Mouse (Mus musculus): ENCODE data around the gene Pamr1. TPM values are rescaled to one million over a fixed set of nuclear protein-coding genes. Genes with fewer than 3 reads are reported as not detected.

Pamr1 gene
- polyA plus RNA-seq, 1 experiment from 2014 or later: 61.0 TPM

- Histone ChIP-seq H3K9ac (ENCODE audit: low read length) (no peak overlapping the region), H3K4me2 (ENCODE audit: low read length) (no peak overlapping the region), H3K27ac (ENCODE audit: low read depth) (no peak overlapping the region), H3K27me3 (replicated peaks; ENCODE audit: control insufficient read depth, insufficient read depth, low read length) (no peaks in the 10 kb centered on the region), H3K9me3 (ENCODE audit: control insufficient read depth, low read length) (no peaks in the 10 kb centered on the region), H3K4me3 (ENCODE audit: low read depth, low read length) (no peak overlapping the region), H3K4me1 (replicated peaks; ENCODE audit: control insufficient read depth, insufficient read depth, low read length) (peaks cover 15% of the 10 kb centered on the region), H3K36me3 (ENCODE audit: control insufficient read depth, insufficient read depth, low read length) (no peaks in the 10 kb centered on the region)
- DNase-seq (ENCODE audit: low spot score) (no peak), ATAC-seq (replicated peaks; ENCODE audit: low FRiP score, low TSS enrichment, low read depth) (no peak)
- WGBS: 35% methylated on average over 4 of the region's 4 CpGs
Observed at GRCm38 (mm10) chr2:102541404-102542125, 8.2 kb upstream of the Pamr1 start.

- ATAC-seq (replicated peaks; ENCODE audit: low FRiP score, low TSS enrichment, low read depth) (no peak), DNase-seq (ENCODE audit: low spot score) (no peak)
- H3K4me1 ChIP-seq (replicated peaks; ENCODE audit: control insufficient read depth, insufficient read depth, low read length): peaks cover 13% of the 10 kb centered on the region
- H3K9ac ChIP-seq (ENCODE audit: low read length): no peak overlapping the region
- H3K27me3 ChIP-seq (replicated peaks; ENCODE audit: control insufficient read depth, insufficient read depth, low read length): no peaks in the 10 kb centered on the region
- H3K36me3 ChIP-seq (ENCODE audit: control insufficient read depth, insufficient read depth, low read length): no peaks in the 10 kb centered on the region
- H3K4me3 ChIP-seq (ENCODE audit: low read depth, low read length): no peak overlapping the region
- H3K9me3 ChIP-seq (ENCODE audit: control insufficient read depth, low read length): no peaks in the 10 kb centered on the region
- no peak overlapping the region for H3K27ac ChIP-seq (ENCODE audit: low read depth)
- 46% methylated on average over 6 of the region's 6 CpGs for WGBS
- no peak overlapping the region for H3K4me2 ChIP-seq (ENCODE audit: low read length)
Observed at GRCm38 (mm10) chr2:102543961-102544719, 5.7 kb upstream of the Pamr1 start.

- H3K4me3 ChIP-seq (ENCODE audit: low read depth, low read length): peak overlapping the region; percentile 48
- H3K4me1 ChIP-seq (replicated peaks; ENCODE audit: control insufficient read depth, insufficient read depth, low read length): peaks cover 27% of the 10 kb centered on the region
- H3K4me2 ChIP-seq (ENCODE audit: low read length): peak overlapping the region; percentile 64
- DNase-seq (ENCODE audit: low spot score) (peak; percentile 60), ATAC-seq (replicated peaks; ENCODE audit: low FRiP score, low TSS enrichment, low read depth) (peak; percentile 47)
- peak overlapping the region; percentile 71 for H3K27ac ChIP-seq (ENCODE audit: low read depth)
- peak overlapping the region; percentile 46 for H3K9ac ChIP-seq (ENCODE audit: low read length)
- H3K27me3 ChIP-seq (replicated peaks; ENCODE audit: control insufficient read depth, insufficient read depth, low read length): no peaks in the 10 kb centered on the region
- H3K9me3 ChIP-seq (ENCODE audit: control insufficient read depth, low read length): no peaks in the 10 kb centered on the region
- WGBS: 19% methylated on average over 6 of the region's 6 CpGs
- H3K36me3 ChIP-seq (ENCODE audit: control insufficient read depth, insufficient read depth, low read length): no peaks in the 10 kb centered on the region
Observed at GRCm38 (mm10) chr2:102550910-102551582, 1.2 kb downstream of the Pamr1 start.

- H3K4me3 ChIP-seq (ENCODE audit: low read depth, low read length): peak overlapping the region; percentile 48
- H3K9me3 ChIP-seq (ENCODE audit: control insufficient read depth, low read length): no peaks in the 10 kb centered on the region
- 25% methylated on average over 3 of the region's 3 CpGs for WGBS
- ATAC-seq (replicated peaks; ENCODE audit: low FRiP score, low TSS enrichment, low read depth): peak; percentile 28; the same call in 1 of the 2 replicates
- no peak overlapping the region for H3K9ac ChIP-seq (ENCODE audit: low read length)
- H3K27ac ChIP-seq (ENCODE audit: low read depth): peak overlapping the region; percentile 71
- H3K4me1 ChIP-seq (replicated peaks; ENCODE audit: control insufficient read depth, insufficient read depth, low read length): peaks cover 27% of the 10 kb centered on the region
- no peaks in the 10 kb centered on the region for H3K36me3 ChIP-seq (ENCODE audit: control insufficient read depth, insufficient read depth, low read length)
- no peaks in the 10 kb centered on the region for H3K27me3 ChIP-seq (replicated peaks; ENCODE audit: control insufficient read depth, insufficient read depth, low read length)
- no peak for DNase-seq (ENCODE audit: low spot score)
- H3K4me2 ChIP-seq (ENCODE audit: low read length): peak overlapping the region; percentile 64
Observed at GRCm38 (mm10) chr2:102551594-102551993, 1.8 kb downstream of the Pamr1 start.

- 11% methylated on average over 5 of the region's 5 CpGs for WGBS
- ATAC-seq (replicated peaks; ENCODE audit: low FRiP score, low TSS enrichment, low read depth) (no peak), DNase-seq (ENCODE audit: low spot score) (no peak)
- Histone ChIP-seq H3K27me3 (replicated peaks; ENCODE audit: control insufficient read depth, insufficient read depth, low read length) (no peaks in the 10 kb centered on the region), H3K4me3 (ENCODE audit: low read depth, low read length) (peak overlapping the region; percentile 48; the same call in 1 of the 2 replicates), H3K9me3 (ENCODE audit: control insufficient read depth, low read length) (no peaks in the 10 kb centered on the region), H3K4me1 (replicated peaks; ENCODE audit: control insufficient read depth, insufficient read depth, low read length) (peaks cover 27% of the 10 kb centered on the region), H3K4me2 (ENCODE audit: low read length) (peak overlapping the region; percentile 64), H3K36me3 (ENCODE audit: control insufficient read depth, insufficient read depth, low read length) (no peaks in the 10 kb centered on the region), H3K9ac (ENCODE audit: low read length) (no peak overlapping the region), H3K27ac (ENCODE audit: low read depth) (peak overlapping the region; percentile 71)
Observed at GRCm38 (mm10) chr2:102552095-102552537, 2.3 kb downstream of the Pamr1 start.

GRCm38 (mm10) chr2:102557085-102557484 is 7.3 kb downstream of the Pamr1 start:
- Histone ChIP-seq H3K9ac (ENCODE audit: low read length) (no peak overlapping the region), H3K4me1 (replicated peaks; ENCODE audit: control insufficient read depth, insufficient read depth, low read length) (peaks cover 7% of the 10 kb centered on the region), H3K4me3 (ENCODE audit: low read depth, low read length) (no peak overlapping the region), H3K36me3 (ENCODE audit: control insufficient read depth, insufficient read depth, low read length) (no peaks in the 10 kb centered on the region), H3K27ac (ENCODE audit: low read depth) (no peak overlapping the region), H3K4me2 (ENCODE audit: low read length) (no peak overlapping the region), H3K27me3 (replicated peaks; ENCODE audit: control insufficient read depth, insufficient read depth, low read length) (no peaks in the 10 kb centered on the region), H3K9me3 (ENCODE audit: control insufficient read depth, low read length) (no peaks in the 10 kb centered on the region)
- ATAC-seq (replicated peaks; ENCODE audit: low FRiP score, low TSS enrichment, low read depth) (no peak), DNase-seq (ENCODE audit: low spot score) (no peak)
- WGBS: 87% methylated on average over 4 of the region's 4 CpGs

- no peak overlapping the region for H3K27ac ChIP-seq (ENCODE audit: low read depth)
- H3K9me3 ChIP-seq (ENCODE audit: control insufficient read depth, low read length): no peaks in the 10 kb centered on the region
- 77% methylated on average over 12 of the region's 12 CpGs for WGBS
- no peak for ATAC-seq (replicated peaks; ENCODE audit: low FRiP score, low TSS enrichment, low read depth)
- no peak for DNase-seq (ENCODE audit: low spot score)
- no peak overlapping the region for H3K4me3 ChIP-seq (ENCODE audit: low read depth, low read length)
- H3K9ac ChIP-seq (ENCODE audit: low read length): no peak overlapping the region
- H3K27me3 ChIP-seq (replicated peaks; ENCODE audit: control insufficient read depth, insufficient read depth, low read length): no peaks in the 10 kb centered on the region
- H3K4me2 ChIP-seq (ENCODE audit: low read length): no peak overlapping the region
- H3K4me1 ChIP-seq (replicated peaks; ENCODE audit: control insufficient read depth, insufficient read depth, low read length): no peaks in the 10 kb centered on the region
- no peaks in the 10 kb centered on the region for H3K36me3 ChIP-seq (ENCODE audit: control insufficient read depth, insufficient read depth, low read length)
Observed at GRCm38 (mm10) chr2:102558965-102559364, 9.2 kb downstream of the Pamr1 start.

GRCm38 (mm10) chr2:102563848-102564247 is 14.0 kb downstream of the Pamr1 start:
- H3K27ac ChIP-seq (ENCODE audit: low read depth): no peak overlapping the region
- WGBS: 60% methylated on average over 1 of the region's 1 CpGs
- H3K9ac ChIP-seq (ENCODE audit: low read length): no peak overlapping the region
- DNase-seq (ENCODE audit: low spot score) (no peak), ATAC-seq (replicated peaks; ENCODE audit: low FRiP score, low TSS enrichment, low read depth) (0 out of 2 replicates have a peak, but pooled peaks have one; percentile 50)
- H3K9me3 ChIP-seq (ENCODE audit: control insufficient read depth, low read length): no peaks in the 10 kb centered on the region
- no peaks in the 10 kb centered on the region for H3K27me3 ChIP-seq (replicated peaks; ENCODE audit: control insufficient read depth, insufficient read depth, low read length)
- H3K36me3 ChIP-seq (ENCODE audit: control insufficient read depth, insufficient read depth, low read length): no peaks in the 10 kb centered on the region
- H3K4me2 ChIP-seq (ENCODE audit: low read length): no peak overlapping the region; the same call in 1 of the 2 replicates
- no peak overlapping the region for H3K4me3 ChIP-seq (ENCODE audit: low read depth, low read length)
- no peaks in the 10 kb centered on the region for H3K4me1 ChIP-seq (replicated peaks; ENCODE audit: control insufficient read depth, insufficient read depth, low read length)

Data from intestine, embryonic 14.5 days (tissue).